Mouse (Mus musculus) kidney, adult 2 months (tissue): ENCODE data around the gene Macrod2. TPM values are rescaled to one million over a fixed set of nuclear protein-coding genes. Genes with fewer than 3 reads are reported as not detected.

Source experiments
- DNase-seq: peaks from one replicate; pipeline ENCODE4 v3.0.0; 2021
- H3K27ac ChIP-seq: fragments of 200-500 bp; 2 replicates; pipeline ENCODE4 v1.5.1; 2012; ENCODE audit warnings: low read depth, low read length, control low read depth, inconsistent platforms; ENCODE audit not compliant: insufficient read depth
- H3K27me3 ChIP-seq: fragments of 200-500 bp; replicated peaks from 2 replicates; pipeline ENCODE4 v1.6.1; 2012; ENCODE audit warnings: mild to moderate bottlenecking, moderate library complexity, low read length, inconsistent platforms; ENCODE audit not compliant: control insufficient read depth, insufficient read depth
- H3K36me3 ChIP-seq: fragments of 200-500 bp; 2 replicates; pipeline ENCODE4 v1.6.1; 2012; ENCODE audit warnings: mild to moderate bottlenecking, moderate library complexity, low read length, inconsistent platforms; ENCODE audit not compliant: control insufficient read depth, insufficient read depth
- H3K4me1 ChIP-seq: fragments of 200-500 bp; 2 replicates; pipeline ENCODE4 v1.6.1; 2011; ENCODE audit warnings: low read length; ENCODE audit not compliant: control insufficient read depth, insufficient read depth
- H3K4me3 ChIP-seq: fragments of 200-500 bp; 2 replicates; pipeline ENCODE4 v1.5.1; 2011; ENCODE audit warnings: mild to moderate bottlenecking, low read depth, low read length, control low read depth; ENCODE audit not compliant: insufficient read depth
- CTCF ChIP-seq: fragments of 200-500 bp; conservative IDR thresholded peaks from 2 replicates; pipeline ENCODE4 v1.5.1; 2011; ENCODE audit warnings: low read depth, mild to moderate bottlenecking, control low read depth, low read length, moderate library complexity, mixed read lengths; ENCODE audit not compliant: insufficient read depth, insufficient read length
- POLR2A ChIP-seq: fragments of 200-500 bp; IDR thresholded peaks from one replicate; pipeline ENCODE4 v1.6.1; 2011; ENCODE audit warnings: low read depth, low read length, control low read depth
- WGBS: fragments of 180-500 bp; shearing (Covaris S2); methylation state at CpG from one replicate; pipeline ENCODE4 v1.1.7; 2018; 5-methylcytosine and 5-hydroxymethylcytosine counted together
- polyA plus RNA-seq: library from polyadenylated mRNA; depleted of rRNA; stranded (reverse); fragments of >200 nt; gene quantifications from 2 replicates; pipeline ENCODE4 v1.2.3, GENCODE M21; 2012

Gene Macrod2
- polyA plus RNA-seq, 1 experiment: 9.8 TPM

GRCm38 (mm10) chr2:141698320-141698719 lies 1303.2 kb downstream of the Macrod2 start:
- WGBS: 54% methylated on average over 4 of the region's 4 CpGs
- no peaks in the 10 kb centered on the region for H3K36me3 ChIP-seq
- no peak for DNase-seq

DNA sequence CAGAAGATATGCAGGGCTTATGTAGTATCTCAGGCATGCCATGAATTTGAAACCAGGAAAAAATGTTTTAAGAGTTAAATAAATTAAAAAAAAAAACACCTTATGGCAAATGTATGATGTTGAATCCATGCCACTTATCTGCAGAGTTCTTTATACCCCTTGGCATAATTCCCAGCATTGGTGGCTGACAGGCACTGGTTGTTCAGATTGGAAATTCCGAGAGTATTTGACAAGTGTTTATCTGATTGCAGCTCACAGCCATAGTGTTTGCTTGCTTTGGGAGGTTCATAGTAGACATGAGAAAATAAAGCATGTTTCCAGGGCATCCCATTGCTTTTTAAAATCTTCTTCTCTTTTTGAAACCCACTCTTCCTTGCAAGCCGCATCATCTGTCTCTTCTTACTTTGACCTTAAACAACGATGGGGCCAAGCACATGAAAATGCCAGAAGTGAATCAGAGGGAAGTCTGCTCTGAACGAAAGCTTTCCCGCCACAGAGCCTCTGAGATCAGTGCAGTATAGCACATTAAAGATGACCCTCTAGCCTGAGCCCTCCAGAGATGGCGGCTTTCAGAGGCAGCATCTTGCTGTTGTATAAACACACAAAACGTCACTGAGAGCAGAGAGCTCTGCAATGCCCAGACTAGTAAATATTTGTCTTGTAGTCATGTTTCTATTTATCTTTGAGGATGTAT lies 1305.8 kb downstream of the Macrod2 start:
- Histone ChIP-seq H3K36me3 (no peaks in the 10 kb centered on the region), H3K4me3 (no peak overlapping the region), H3K4me1 (no peaks in the 10 kb centered on the region), H3K27ac (no peak overlapping the region), H3K27me3 (no peaks in the 10 kb centered on the region)
- WGBS: 30% methylated on average over 7 of the region's 7 CpGs
- no peak for DNase-seq
- TF ChIP-seq CTCF (no peak), POLR2A (no peak)

More at GRCm38 (mm10) chr2:141698320-141698719, 1303.2 kb downstream of the Macrod2 start:
- Histone ChIP-seq H3K27me3 (no peaks in the 10 kb centered on the region), H3K27ac (no peak overlapping the region), H3K4me1 (no peaks in the 10 kb centered on the region), H3K4me3 (no peak overlapping the region)
- TF ChIP-seq CTCF (no peak), POLR2A (no peak)

DNA sequence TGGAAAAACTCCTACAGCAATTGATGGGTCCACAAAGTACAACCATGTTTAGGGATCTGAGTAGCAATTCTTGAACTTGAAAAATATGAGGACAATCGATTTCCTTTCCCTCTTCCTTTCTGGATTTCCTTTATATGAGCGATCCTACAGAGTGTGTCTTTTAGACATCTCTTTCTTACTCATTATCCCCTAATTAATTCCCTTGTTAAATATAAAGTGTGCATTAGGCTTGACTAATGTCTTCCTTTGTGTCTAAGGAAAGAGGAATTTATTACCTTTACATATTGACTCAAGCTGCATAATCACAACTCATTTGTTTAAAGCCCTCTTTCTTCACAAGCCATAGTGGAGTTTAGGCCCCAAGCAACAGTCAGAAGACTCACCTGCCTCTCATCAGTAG lies 1316.7 kb downstream of the Macrod2 start:
- Histone ChIP-seq H3K36me3 (no peaks in the 10 kb centered on the region), H3K27ac (no peak overlapping the region), H3K4me1 (no peaks in the 10 kb centered on the region), H3K4me3 (no peak overlapping the region), H3K27me3 (no peaks in the 10 kb centered on the region)
- TF ChIP-seq POLR2A: no peak
- TF ChIP-seq CTCF: no peak
- 79% methylated on average over 2 of the region's 2 CpGs for WGBS
- no peak for DNase-seq

- TF ChIP-seq POLR2A: no peak
- TF ChIP-seq CTCF: no peak
- WGBS: 81% methylated on average over 4 of the region's 4 CpGs
- Histone ChIP-seq H3K36me3 (no peaks in the 10 kb centered on the region), H3K4me1 (no peaks in the 10 kb centered on the region), H3K27ac (no peak overlapping the region), H3K27me3 (no peaks in the 10 kb centered on the region), H3K4me3 (no peak overlapping the region)
- DNase-seq: no peak
These were observed 1317.2 kb downstream of the Macrod2 start for GRCm38 (mm10) chr2:141712265-141712664.

DNA sequence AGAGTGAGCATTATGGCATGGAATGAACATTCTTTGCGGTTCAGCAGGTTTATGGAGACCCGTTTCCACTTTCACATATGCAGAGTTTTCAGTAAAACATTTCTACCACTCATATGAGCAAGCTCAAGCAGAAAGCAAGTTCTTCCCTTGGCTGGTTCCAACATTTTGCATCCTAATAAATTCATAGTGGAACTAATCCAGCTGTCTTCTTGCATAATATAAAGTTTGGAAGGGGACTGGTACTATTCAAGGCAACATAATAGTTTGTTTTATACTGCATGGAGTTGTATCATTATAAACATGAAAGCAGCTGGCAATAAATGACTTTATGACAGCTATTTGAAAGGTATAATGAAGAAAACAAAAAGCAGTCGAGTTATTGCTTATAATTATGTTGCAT lies 1320.0 kb downstream of the Macrod2 start:
- Histone ChIP-seq H3K27me3 (no peaks in the 10 kb centered on the region), H3K36me3 (no peaks in the 10 kb centered on the region), H3K4me3 (no peak overlapping the region), H3K27ac (no peak overlapping the region), H3K4me1 (no peaks in the 10 kb centered on the region)
- TF ChIP-seq POLR2A (no peak), CTCF (no peak)
- WGBS: 62% methylated on average over 3 of the region's 3 CpGs
- DNase-seq: no peak

DNA sequence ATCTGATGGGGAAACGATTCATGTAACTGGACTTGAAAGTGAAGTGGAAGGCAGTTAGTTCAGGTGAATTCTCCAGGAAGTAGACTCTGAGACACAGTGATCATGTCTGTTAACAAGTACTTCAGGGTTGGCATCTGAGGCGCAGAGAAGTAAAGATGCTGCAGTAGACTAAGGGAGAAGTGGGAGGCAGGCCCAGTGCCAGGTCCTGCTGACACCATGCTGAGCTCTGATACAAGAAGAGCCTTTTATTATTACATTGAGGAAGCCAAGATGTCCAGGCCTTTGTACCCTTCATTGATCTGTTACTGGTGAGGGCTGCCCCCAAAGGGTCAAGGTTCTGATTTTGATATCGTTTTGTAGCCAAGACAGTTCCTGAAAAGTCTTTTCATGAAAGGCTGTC lies 1327.4 kb downstream of the Macrod2 start:
- TF ChIP-seq POLR2A: no peak
- TF ChIP-seq CTCF: no peak
- DNase-seq: no peak
- H3K27ac ChIP-seq: no peak overlapping the region
- no peaks in the 10 kb centered on the region for H3K36me3 ChIP-seq
- H3K4me3 ChIP-seq: no peak overlapping the region
- WGBS: 79% methylated on average over 3 of the region's 3 CpGs
- no peaks in the 10 kb centered on the region for H3K4me1 ChIP-seq
- no peaks in the 10 kb centered on the region for H3K27me3 ChIP-seq

GRCm38 (mm10) chr2:141728998-141729397 lies 1333.9 kb downstream of the Macrod2 start:
- Histone ChIP-seq H3K4me1 (no peaks in the 10 kb centered on the region), H3K27me3 (no peaks in the 10 kb centered on the region), H3K4me3 (no peak overlapping the region), H3K36me3 (no peaks in the 10 kb centered on the region), H3K27ac (no peak overlapping the region)
- no peak for DNase-seq
- TF ChIP-seq POLR2A: no peak
- TF ChIP-seq CTCF: no peak
- 63% methylated on average over 4 of the region's 4 CpGs for WGBS
